Mouse (Mus musculus) liver, embryonic 14.5 days (tissue): ENCODE data around the gene Papola. TPM values are rescaled to one million over a fixed set of nuclear protein-coding genes. Genes with fewer than 3 reads are reported as not detected.

Source experiments
- ATAC-seq: fragments of 200-750 bp; cut with Nextera tagmentation; 2 replicates; pipeline ENCODE4 v1.8.0; 2017; ENCODE audit warnings: moderate number of reproducible peaks, mild to moderate bottlenecking, moderate library complexity; ENCODE audit not compliant: insufficient read depth
- DNase-seq, 3 experiments: peaks; one replicate each; pipeline ENCODE4 v3.0.0-alpha.2; 2012 to 2013; ENCODE audit warnings: low read depth in 3 of 3, low spot score in 3 of 3
- H3K27ac ChIP-seq: fragments of 300-500 bp; sonication (generic); 2 replicates; pipeline ENCODE4 v1.5.1; 2014; ENCODE audit warnings: moderate library complexity, mild to moderate bottlenecking, control low read depth, inconsistent platforms
- H3K27me3 ChIP-seq: fragments of 300-500 bp; sonication (generic); 2 replicates; pipeline ENCODE4 v1.6.1; 2014; ENCODE audit warnings: mild to moderate bottlenecking, low read length, moderate library complexity; ENCODE audit not compliant: control insufficient read depth, insufficient read depth
- H3K36me3 ChIP-seq: fragments of 300-500 bp; sonication (generic); replicated peaks from 2 replicates; pipeline ENCODE4 v1.6.1; 2014; ENCODE audit warnings: low read depth; ENCODE audit not compliant: control insufficient read depth, insufficient read depth
- H3K4me1 ChIP-seq, 2 experiments: fragments of 200-500 bp in 1 of 2; fragments of 300-500 bp in 1 of 2; sonication (generic) in 1 of 2; replicated peaks; 2 replicates each; pipeline ENCODE4 v1.6.1; 2012 to 2014; ENCODE audit warnings: antibody characterized with exemption in 1 of 2, inconsistent platforms in 1 of 2, low read length in 1 of 2; ENCODE audit not compliant: control insufficient read depth in 2 of 2, insufficient read depth in 2 of 2
- H3K4me2 ChIP-seq: fragments of 300-500 bp; sonication (generic); 2 replicates; pipeline ENCODE4 v1.6.1; 2014; ENCODE audit warnings: low read depth, mild to moderate bottlenecking, control low read depth, moderate library complexity
- H3K4me3 ChIP-seq, 2 experiments: fragments of 200-500 bp in 1 of 2; fragments of 300-500 bp in 1 of 2; sonication (generic) in 1 of 2; 2 replicates each; pipeline ENCODE4 v1.5.1; 2012 to 2014; ENCODE audit warnings: low read depth in 2 of 2, low read length in 2 of 2, mild to moderate bottlenecking in 2 of 2, control low read depth in 1 of 2, inconsistent platforms in 1 of 2, moderate library complexity in 1 of 2; ENCODE audit not compliant: insufficient read depth in 1 of 2
- H3K9ac ChIP-seq: fragments of 300-500 bp; sonication (generic); replicated peaks from 2 replicates; pipeline ENCODE4 v1.6.1; 2014; ENCODE audit warnings: mild to moderate bottlenecking, control low read depth, moderate library complexity
- H3K9me3 ChIP-seq: fragments of 300-500 bp; sonication (generic); 2 replicates; pipeline ENCODE4 v1.6.1; 2016; ENCODE audit warnings: low read length, mixed read lengths; ENCODE audit not compliant: control insufficient read depth
- CTCF ChIP-seq: IDR thresholded peaks from 2 replicates; pipeline ENCODE4 v1.5.1; 2016; ENCODE audit warnings: antibody characterized with exemption, low read depth, control low read depth
- EP300 ChIP-seq: IDR thresholded peaks from 2 replicates; pipeline ENCODE4 v1.6.1; 2016; ENCODE audit warnings: antibody characterized with exemption, low read depth
- WGBS: fragments of 180-500 bp; shearing (Covaris S2); extraction: QIAGEN DNeasy Blood & Tissue Kit; methylation state at CpG from one replicate; pipeline ENCODE4 v1.1.7; 2014; ENCODE audit not compliant: insufficient replicate concordance; 5-methylcytosine and 5-hydroxymethylcytosine counted together
- polyA plus RNA-seq, 2 experiments: library from polyadenylated mRNA; depleted of rRNA in 1 of 2; stranded (reverse) in 1 of 2; unstranded in 1 of 2; fragments of >200 nt; fragmentation: Nextera tagmentation in 1 of 2; extraction: Ambion mirVana in 1 of 2; gene quantifications; 2 replicates each; pipeline versions ENCODE4 v1.2.1 to v1.2.3; 2012 to 2014

The Papola gene
- polyA plus RNA-seq, 2 experiments = 57.4 to 79.2 TPM

- no peaks in the 10 kb centered on the region for H3K4me1 ChIP-seq
- WGBS = 41% methylated on average over 2 of the region's 2 CpGs
- H3K27ac ChIP-seq = no peak overlapping the region
- H3K9me3 ChIP-seq = no peaks in the 10 kb centered on the region
- H3K4me2 ChIP-seq = no peak overlapping the region
- ATAC-seq (no peak), DNase-seq (peak in 2 of 3 experiments; percentile 11 to 16)
- TF ChIP-seq EP300 = no peak
- TF ChIP-seq CTCF = peak; percentile 75
- no peaks in the 10 kb centered on the region for H3K27me3 ChIP-seq
- H3K4me3 ChIP-seq = no peak overlapping the region
- H3K9ac ChIP-seq = no peak overlapping the region
- no peaks in the 10 kb centered on the region for H3K36me3 ChIP-seq
Measured at GRCm38 (mm10) chr12:105873283-105873682, 88.8 kb downstream of the Papola start.

- Histone ChIP-seq H3K9ac (no peak overlapping the region), H3K9me3 (no peaks in the 10 kb centered on the region), H3K27ac (no peak overlapping the region), H3K4me3 (no peak overlapping the region), H3K4me2 (no peak overlapping the region), H3K4me1 (no peaks in the 10 kb centered on the region), H3K27me3 (no peaks in the 10 kb centered on the region), H3K36me3 (no peaks in the 10 kb centered on the region)
- ATAC-seq (no peak), DNase-seq (no peak)
- TF ChIP-seq EP300 (no peak), CTCF (no peak)
- 33% methylated on average over 17 of the region's 17 CpGs for WGBS
Measured at GRCm38 (mm10) chr12:105875112-105875511, 90.6 kb downstream of the Papola start.

- 49% methylated on average over 11 of the region's 11 CpGs for WGBS
- no peaks in the 10 kb centered on the region for H3K4me1 ChIP-seq
- H3K4me3 ChIP-seq = no peak overlapping the region
- no peaks in the 10 kb centered on the region for H3K27me3 ChIP-seq
- H3K36me3 ChIP-seq = no peaks in the 10 kb centered on the region
- no peak overlapping the region for H3K4me2 ChIP-seq
- no peak for DNase-seq
- H3K27ac ChIP-seq = no peak overlapping the region
- H3K9me3 ChIP-seq = no peaks in the 10 kb centered on the region
- TF ChIP-seq CTCF (no peak), EP300 (no peak)
- H3K9ac ChIP-seq = no peak overlapping the region
- ATAC-seq = no peak
Measured at GRCm38 (mm10) chr12:105876521-105876920, 92.0 kb downstream of the Papola start.

- whole genome bisulfite sequencing = 78% methylated on average over 13 of the region's 13 CpGs
- DNase-seq = no peak
Measured at GRCm38 (mm10) chr12:105876931-105877330, 92.4 kb downstream of the Papola start.

GRCm38 (mm10) chr12:105878746-105879145 is 94.3 kb downstream of the Papola start:
- H3K4me2 ChIP-seq = no peak overlapping the region
- no peaks in the 10 kb centered on the region for H3K27me3 ChIP-seq
- no peak overlapping the region for H3K27ac ChIP-seq
- H3K36me3 ChIP-seq = no peaks in the 10 kb centered on the region
- no peak overlapping the region for H3K4me3 ChIP-seq
- no peak overlapping the region for H3K9ac ChIP-seq
- DNase-seq (no peak), ATAC-seq (no peak)
- H3K9me3 ChIP-seq = no peaks in the 10 kb centered on the region
- H3K4me1 ChIP-seq = no peaks in the 10 kb centered on the region
- 74% methylated on average over 5 of the region's 5 CpGs for WGBS
- TF ChIP-seq CTCF = no peak
- TF ChIP-seq EP300 = no peak

More at GRCm38 (mm10) chr12:105876931-105877330, 92.4 kb downstream of the Papola start:
- no peak overlapping the region for H3K27ac ChIP-seq
- no peak overlapping the region for H3K4me3 ChIP-seq
- H3K4me1 ChIP-seq = no peaks in the 10 kb centered on the region
- H3K9ac ChIP-seq = no peak overlapping the region
- no peaks in the 10 kb centered on the region for H3K27me3 ChIP-seq
- ATAC-seq = no peak
- TF ChIP-seq CTCF (no peak), EP300 (no peak)
- H3K36me3 ChIP-seq = no peaks in the 10 kb centered on the region
- no peak overlapping the region for H3K4me2 ChIP-seq
- H3K9me3 ChIP-seq = no peaks in the 10 kb centered on the region
